Mouse (Mus musculus) small intestine, adult 2 months (tissue): ENCODE results near the gene Aplp1. TPM values are rescaled to one million over a fixed set of nuclear protein-coding genes. Genes with fewer than 3 reads are reported as not detected.
A peak's percentile ranks its signal among the peaks of the same experiment; 100 is the strongest.

Experiments used
- H3K27ac ChIP-seq: fragments of 200-500 bp; 2 replicates; pipeline ENCODE4 v1.5.1; 2012; ENCODE audit warnings: low read depth, low read length, control low read depth, inconsistent platforms; ENCODE audit not compliant: insufficient read depth
- H3K27me3 ChIP-seq: fragments of 200-500 bp; 2 replicates; pipeline ENCODE4 v1.6.1; 2012; ENCODE audit warnings: mild to moderate bottlenecking, moderate library complexity, low read length, inconsistent platforms; ENCODE audit not compliant: control insufficient read depth, insufficient read depth
- H3K36me3 ChIP-seq: fragments of 200-500 bp; 2 replicates; pipeline ENCODE4 v1.6.1; 2012; ENCODE audit warnings: mild to moderate bottlenecking, low read length, control low read depth, inconsistent platforms; ENCODE audit not compliant: control insufficient read depth, insufficient read depth
- H3K4me1 ChIP-seq: fragments of 200-500 bp; 2 replicates; pipeline ENCODE4 v1.6.1; 2012; ENCODE audit warnings: low read length, inconsistent platforms, mixed read lengths; ENCODE audit not compliant: control insufficient read depth, insufficient read depth, insufficient read length
- H3K4me3 ChIP-seq: fragments of 200-500 bp; 2 replicates; pipeline ENCODE4 v1.5.1; 2012; ENCODE audit warnings: low read depth, mild to moderate bottlenecking, control low read depth, inconsistent platforms, low read length, moderate library complexity
- CTCF ChIP-seq: fragments of 200-500 bp; IDR thresholded peaks from 2 replicates; pipeline ENCODE4 v1.5.1; 2012; ENCODE audit warnings: low read depth, mild to moderate bottlenecking, control low read depth, inconsistent platforms, low read length, moderate library complexity, mixed read lengths; ENCODE audit not compliant: insufficient replicate concordance, insufficient read length; ENCODE audit errors: extremely low read depth
- POLR2A ChIP-seq: fragments of 200-500 bp; IDR thresholded peaks from 2 replicates; pipeline ENCODE4 v1.6.1; 2012; ENCODE audit warnings: low read depth, mild to moderate bottlenecking, control low read depth, inconsistent platforms, low read length, moderate library complexity
- WGBS: fragments of 180-500 bp; shearing (Covaris S2); methylation state at CpG from one replicate; pipeline ENCODE4 v1.1.7; 2018; 5-methylcytosine and 5-hydroxymethylcytosine counted together
- polyA plus RNA-seq: library from polyadenylated mRNA; depleted of rRNA; stranded (reverse); fragments of >200 nt; gene quantifications from 2 replicates; pipeline ENCODE4 v1.2.3, GENCODE M21; 2012

The Aplp1 gene
- polyA plus RNA-seq, 1 experiment: 193 TPM

GRCm38 (mm10) chr7:30434238-30434637 lies 11.1 kb downstream of the Aplp1 start:
- TF ChIP-seq POLR2A: no peak
- no peak for TF ChIP-seq CTCF
- Histone ChIP-seq H3K4me1 (no peaks in the 10 kb centered on the region), H3K27me3 (no peaks in the 10 kb centered on the region), H3K4me3 (no peak overlapping the region), H3K27ac (no peak overlapping the region), H3K36me3 (peaks cover 4% of the 10 kb centered on the region; the same call in 1 of the 2 replicates)
- WGBS: 1% methylated on average over 10 of the region's 10 CpGs

GRCm38 (mm10) chr7:30431793-30432192 lies 13.5 kb downstream of the Aplp1 start:
- 8% methylated on average over 3 of the region's 3 CpGs for WGBS
- Histone ChIP-seq H3K36me3 (peaks cover 25% of the 10 kb centered on the region), H3K4me3 (no peak overlapping the region), H3K4me1 (no peaks in the 10 kb centered on the region), H3K27me3 (no peaks in the 10 kb centered on the region), H3K27ac (no peak overlapping the region)
- peak; percentile 37; the same call in 1 of the 2 replicates for TF ChIP-seq CTCF
- no peak for TF ChIP-seq POLR2A

GRCm38 (mm10) chr7:30430191-30430590 lies 15.1 kb downstream of the Aplp1 start:
- WGBS: 25% methylated on average over 2 of the region's 2 CpGs
- H3K4me3 ChIP-seq: no peak overlapping the region
- no peak overlapping the region for H3K27ac ChIP-seq

GRCm38 (mm10) chr7:30429327-30429726 lies 16.0 kb downstream of the Aplp1 start:
- Histone ChIP-seq H3K27ac (no peak overlapping the region), H3K4me3 (no peak overlapping the region), H3K4me1 (no peaks in the 10 kb centered on the region), H3K27me3 (no peaks in the 10 kb centered on the region), H3K36me3 (peaks cover 39% of the 10 kb centered on the region)
- no peak for TF ChIP-seq CTCF
- no peak for TF ChIP-seq POLR2A

More at GRCm38 (mm10) chr7:30430191-30430590, 15.1 kb downstream of the Aplp1 start:
- H3K36me3 ChIP-seq: peaks cover 33% of the 10 kb centered on the region
- no peaks in the 10 kb centered on the region for H3K27me3 ChIP-seq
- TF ChIP-seq CTCF (no peak), POLR2A (no peak)
- no peaks in the 10 kb centered on the region for H3K4me1 ChIP-seq

GRCm38 (mm10) chr7:30423071-30423641 lies 22.2 kb downstream of the Aplp1 start:
- peaks cover 3% of the 10 kb centered on the region; the same call in 1 of the 2 replicates for H3K4me1 ChIP-seq
- peak overlapping the region; percentile 79 for H3K4me3 ChIP-seq
- WGBS: 29% methylated on average over 23 of the region's 23 CpGs
- H3K27ac ChIP-seq: peak overlapping the region; percentile 64
- H3K36me3 ChIP-seq: peaks cover 37% of the 10 kb centered on the region
- TF ChIP-seq CTCF (no peak), POLR2A (no peak)
- no peaks in the 10 kb centered on the region for H3K27me3 ChIP-seq

- peak overlapping the region; percentile 64 for H3K27ac ChIP-seq
- TF ChIP-seq CTCF: no peak
- no peak for TF ChIP-seq POLR2A
- no peaks in the 10 kb centered on the region for H3K27me3 ChIP-seq
- H3K4me1 ChIP-seq: peaks cover 3% of the 10 kb centered on the region; the same call in 1 of the 2 replicates
- peaks cover 31% of the 10 kb centered on the region for H3K36me3 ChIP-seq
- peak overlapping the region; percentile 79 for H3K4me3 ChIP-seq
- 5% methylated on average over 9 of the region's 9 CpGs for WGBS
These were observed 22.8 kb downstream of the Aplp1 start for GRCm38 (mm10) chr7:30422560-30422959.

- H3K4me3 ChIP-seq: peak overlapping the region; percentile 79
- H3K27me3 ChIP-seq: no peaks in the 10 kb centered on the region
- H3K4me1 ChIP-seq: peaks cover 3% of the 10 kb centered on the region; the same call in 1 of the 2 replicates
- TF ChIP-seq CTCF: no peak
- TF ChIP-seq POLR2A: no peak
- H3K36me3 ChIP-seq: peaks cover 25% of the 10 kb centered on the region
- H3K27ac ChIP-seq: peak overlapping the region; percentile 84
- WGBS: under 1% methylated on average over 45 of the region's 45 CpGs
These were observed 23.4 kb downstream of the Aplp1 start for GRCm38 (mm10) chr7:30421890-30422435.
